Mouse (Mus musculus): Measurements from ENCODE around the gene Dnah6. TPM values are rescaled to one million over a fixed set of nuclear protein-coding genes. Genes with fewer than 3 reads are reported as not detected.

Dnah6 gene
- 0.32 and 0.34 TPM in 2 replicates for polyA plus RNA-seq (2015; fragmentation: Nextera tagmentation; extraction: Ambion mirVana)

- H3K9ac ChIP-seq, result peak within 1 kb of the TSS; percentile 43
- no peaks in the 10 kb centered on the region for H3K36me3 ChIP-seq
- H3K4me2 ChIP-seq, result peak within 1 kb of the TSS; percentile 77
- peaks cover 9% of the 10 kb centered on the region for H3K4me1 ChIP-seq (replicated peaks)
- no peaks in the 10 kb centered on the region for H3K9me3 ChIP-seq
- H3K27ac ChIP-seq (replicated peaks), result peak within 1 kb of the TSS; percentile 72
- H3K4me3 ChIP-seq, result peak within 1 kb of the TSS; percentile 42
- peak; percentile 100 for ATAC-seq (ENCODE audit: low FRiP score, low read depth)
- WGBS, result 31% methylated on average over 25 of the region's 25 CpGs
- H3K27me3 ChIP-seq, result no peaks in the 10 kb centered on the region
These were observed at the start of gene Dnah6 for GRCm38 (mm10) chr6:73221189-73221957. Gene Dnah6 (minus strand): TSS chr6:73221651.

- H3K36me3 ChIP-seq, result peaks cover 74% of the 10 kb centered on the region
- H3K4me1 ChIP-seq (replicated peaks), result no peaks in the 10 kb centered on the region
- no peak overlapping the region for H3K4me2 ChIP-seq
- ATAC-seq (ENCODE audit: low FRiP score, low read depth), result no peak
- H3K9me3 ChIP-seq, result no peaks in the 10 kb centered on the region
- no peak overlapping the region for H3K27ac ChIP-seq (replicated peaks)
- no peaks in the 10 kb centered on the region for H3K27me3 ChIP-seq
- H3K9ac ChIP-seq, result no peak overlapping the region
- WGBS, result 98% methylated on average over 3 of the region's 3 CpGs
- H3K4me3 ChIP-seq, result no peak overlapping the region
These were observed 47.9 kb upstream of the Dnah6 start for GRCm38 (mm10) chr6:73269374-73269773.

GRCm38 (mm10) chr6:73267738-73268311 lies 46.4 kb upstream of the Dnah6 start:
- H3K27me3 ChIP-seq, result no peaks in the 10 kb centered on the region
- 92% methylated on average over 8 of the region's 8 CpGs for WGBS
- no peak overlapping the region for H3K4me3 ChIP-seq
- no peak for ATAC-seq (ENCODE audit: low FRiP score, low read depth)
- no peak overlapping the region for H3K27ac ChIP-seq (replicated peaks)
- H3K36me3 ChIP-seq, result peaks cover 71% of the 10 kb centered on the region
- no peaks in the 10 kb centered on the region for H3K4me1 ChIP-seq (replicated peaks)
- H3K4me2 ChIP-seq, result no peak overlapping the region
- no peaks in the 10 kb centered on the region for H3K9me3 ChIP-seq
- H3K9ac ChIP-seq, result no peak overlapping the region

- 34% methylated on average over 2 of the region's 2 CpGs for WGBS
- Histone ChIP-seq H3K27me3 (no peaks in the 10 kb centered on the region), H3K27ac (replicated peaks) (no peak overlapping the region), H3K9ac (no peak overlapping the region), H3K36me3 (peaks cover 58% of the 10 kb centered on the region), H3K4me1 (replicated peaks) (no peaks in the 10 kb centered on the region), H3K4me2 (no peak overlapping the region), H3K9me3 (no peaks in the 10 kb centered on the region), H3K4me3 (no peak overlapping the region)
- no peak for ATAC-seq (ENCODE audit: low FRiP score, low read depth)
These were observed 43.4 kb upstream of the Dnah6 start for GRCm38 (mm10) chr6:73264801-73265200.

- Histone ChIP-seq H3K27me3 (no peaks in the 10 kb centered on the region), H3K4me2 (no peak overlapping the region), H3K9ac (no peak overlapping the region), H3K36me3 (peaks cover 37% of the 10 kb centered on the region), H3K4me1 (replicated peaks) (no peaks in the 10 kb centered on the region), H3K9me3 (no peaks in the 10 kb centered on the region), H3K4me3 (no peak overlapping the region), H3K27ac (replicated peaks) (no peak overlapping the region)
- no peak for ATAC-seq (ENCODE audit: low FRiP score, low read depth)
- WGBS, result 95% methylated on average over 6 of the region's 6 CpGs
These were observed 38.7 kb upstream of the Dnah6 start for GRCm38 (mm10) chr6:73260110-73260509.

GRCm38 (mm10) chr6:73257068-73257467 lies 35.6 kb upstream of the Dnah6 start:
- Histone ChIP-seq H3K4me1 (replicated peaks) (peaks cover 8% of the 10 kb centered on the region), H3K27me3 (no peaks in the 10 kb centered on the region), H3K4me2 (no peak overlapping the region), H3K36me3 (peaks cover 23% of the 10 kb centered on the region), H3K9me3 (no peaks in the 10 kb centered on the region), H3K4me3 (no peak overlapping the region), H3K9ac (no peak overlapping the region), H3K27ac (replicated peaks) (no peak overlapping the region)
- no peak for ATAC-seq (ENCODE audit: low FRiP score, low read depth)
- WGBS, result 93% methylated on average over 7 of the region's 7 CpGs

DNA sequence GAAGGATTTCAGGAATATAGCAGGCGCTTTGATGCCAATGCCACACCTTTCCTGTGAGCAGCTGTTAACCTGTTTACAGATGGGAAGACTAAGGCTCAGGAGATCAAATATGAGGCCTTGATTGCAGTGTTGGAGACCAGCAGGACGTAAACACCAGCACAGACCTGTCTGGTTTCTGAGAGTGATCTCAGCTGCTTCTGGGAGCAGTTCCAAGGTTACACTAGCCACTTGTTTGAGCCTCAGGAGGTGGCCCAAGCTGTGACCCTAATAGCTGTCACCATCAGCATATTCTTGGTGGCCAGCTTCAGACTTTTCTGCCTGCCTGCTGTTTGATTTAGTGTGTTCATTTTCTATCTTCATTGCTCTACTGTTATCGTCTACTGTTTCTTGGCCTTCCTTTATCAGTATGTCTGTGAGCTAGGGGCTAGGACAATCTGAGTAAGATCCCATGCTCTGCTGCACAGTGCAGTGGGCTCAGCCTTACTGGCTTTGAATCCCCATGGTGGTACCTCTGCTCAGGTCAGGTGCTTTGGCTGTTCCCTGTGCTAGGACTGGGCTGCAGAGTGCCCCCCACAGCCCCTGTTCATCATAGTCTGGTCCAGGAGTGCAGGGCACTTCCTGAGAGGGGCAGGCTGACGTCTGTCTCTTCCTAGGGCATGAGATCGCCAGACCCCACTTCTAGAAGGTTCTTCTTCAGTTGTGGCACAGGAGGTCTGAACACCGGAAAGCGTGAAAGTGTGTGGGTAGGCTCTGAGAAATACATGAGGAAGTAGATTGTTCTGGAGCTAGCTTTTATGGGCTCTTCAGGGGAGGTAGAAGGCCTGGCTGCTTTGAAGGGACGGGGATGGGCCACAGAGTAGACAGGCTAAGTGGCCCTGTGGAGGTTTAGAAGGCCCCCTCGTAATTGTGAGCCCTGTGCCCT lies 33.1 kb upstream of the Dnah6 start:
- Histone ChIP-seq H3K4me1 (replicated peaks) (peaks cover 19% of the 10 kb centered on the region), H3K4me2 (no peak overlapping the region), H3K9me3 (no peaks in the 10 kb centered on the region), H3K27ac (replicated peaks) (no peak overlapping the region), H3K27me3 (no peaks in the 10 kb centered on the region), H3K9ac (no peak overlapping the region), H3K4me3 (no peak overlapping the region), H3K36me3 (peaks cover 11% of the 10 kb centered on the region; the same call in 1 of the 2 replicates)
- no peak for ATAC-seq (ENCODE audit: low FRiP score, low read depth)
- WGBS, result 84% methylated on average over 9 of the region's 9 CpGs

DNA sequence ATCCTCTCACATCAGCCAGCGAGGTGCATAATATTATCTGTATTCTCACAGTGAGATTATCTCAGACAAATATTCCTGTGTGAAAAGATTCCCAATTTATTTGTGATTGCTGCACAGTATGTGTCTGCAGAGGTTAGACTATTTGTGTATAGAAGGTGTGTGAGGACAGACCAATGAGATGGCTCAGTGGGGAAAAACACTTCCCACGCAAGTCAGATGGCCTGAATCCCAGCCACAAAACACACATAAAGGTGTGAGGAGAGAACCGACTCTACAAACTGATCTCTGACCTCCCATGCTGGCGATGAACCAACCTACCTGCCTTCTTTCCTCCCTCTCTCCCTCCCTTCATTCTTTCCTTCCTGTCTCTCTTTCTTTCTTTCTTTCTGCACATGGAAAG lies 32.1 kb upstream of the Dnah6 start:
- Histone ChIP-seq H3K36me3 (0 out of 2 replicates have a peak, but pooled peaks cover under 1% of the 10 kb centered on the region), H3K27me3 (no peaks in the 10 kb centered on the region), H3K4me3 (no peak overlapping the region), H3K27ac (replicated peaks) (no peak overlapping the region), H3K4me2 (no peak overlapping the region), H3K9ac (no peak overlapping the region), H3K9me3 (no peaks in the 10 kb centered on the region), H3K4me1 (replicated peaks) (peaks cover 23% of the 10 kb centered on the region)
- no peak for ATAC-seq (ENCODE audit: low FRiP score, low read depth)
- WGBS, result 87% methylated on average over 4 of the region's 4 CpGs

- Histone ChIP-seq H3K27ac (replicated peaks) (no peak overlapping the region), H3K9me3 (no peaks in the 10 kb centered on the region), H3K4me1 (replicated peaks) (peaks cover 23% of the 10 kb centered on the region), H3K9ac (no peak overlapping the region), H3K4me2 (no peak overlapping the region), H3K36me3 (no peaks in the 10 kb centered on the region), H3K4me3 (no peak overlapping the region), H3K27me3 (no peaks in the 10 kb centered on the region)
- ATAC-seq (ENCODE audit: low FRiP score, low read depth), result no peak
- WGBS, result 93% methylated on average over 2 of the region's 2 CpGs
These were observed 31.6 kb upstream of the Dnah6 start for GRCm38 (mm10) chr6:73253006-73253405.

DNA sequence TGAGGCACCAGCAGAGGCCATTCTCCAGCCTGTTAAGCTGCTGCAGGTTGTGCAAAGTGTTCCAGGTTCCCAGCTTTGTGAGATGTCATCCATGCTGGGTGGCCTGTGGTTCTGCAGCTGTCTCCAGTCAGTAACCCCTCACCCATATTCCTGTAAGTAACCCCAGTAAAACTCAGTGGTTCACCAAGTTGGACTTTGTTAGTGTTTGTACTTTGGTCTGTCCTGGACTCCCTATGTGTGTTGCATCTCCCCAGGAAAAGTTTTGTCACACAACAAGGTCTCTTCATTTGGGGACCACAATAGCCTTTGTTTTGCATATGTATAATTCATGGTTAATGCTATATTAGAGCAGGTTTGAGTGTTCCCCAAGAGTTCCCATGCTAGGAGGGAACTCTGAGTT lies 30.9 kb upstream of the Dnah6 start:
- Histone ChIP-seq H3K9ac (no peak overlapping the region), H3K4me1 (replicated peaks) (peaks cover 27% of the 10 kb centered on the region), H3K27me3 (no peaks in the 10 kb centered on the region), H3K4me2 (no peak overlapping the region), H3K9me3 (no peaks in the 10 kb centered on the region), H3K4me3 (no peak overlapping the region), H3K27ac (replicated peaks) (no peak overlapping the region), H3K36me3 (no peaks in the 10 kb centered on the region)
- no peak for ATAC-seq (ENCODE audit: low FRiP score, low read depth)

- Histone ChIP-seq H3K4me3 (no peak overlapping the region), H3K36me3 (no peaks in the 10 kb centered on the region), H3K4me1 (replicated peaks) (peaks cover 27% of the 10 kb centered on the region), H3K9ac (no peak overlapping the region), H3K4me2 (no peak overlapping the region), H3K27ac (replicated peaks) (no peak overlapping the region), H3K9me3 (no peaks in the 10 kb centered on the region), H3K27me3 (no peaks in the 10 kb centered on the region)
- whole genome bisulfite sequencing, result 93% methylated on average over 11 of the region's 11 CpGs
- ATAC-seq (ENCODE audit: low FRiP score, low read depth), result no peak
These were observed 29.9 kb upstream of the Dnah6 start for GRCm38 (mm10) chr6:73251336-73251735.

DNA sequence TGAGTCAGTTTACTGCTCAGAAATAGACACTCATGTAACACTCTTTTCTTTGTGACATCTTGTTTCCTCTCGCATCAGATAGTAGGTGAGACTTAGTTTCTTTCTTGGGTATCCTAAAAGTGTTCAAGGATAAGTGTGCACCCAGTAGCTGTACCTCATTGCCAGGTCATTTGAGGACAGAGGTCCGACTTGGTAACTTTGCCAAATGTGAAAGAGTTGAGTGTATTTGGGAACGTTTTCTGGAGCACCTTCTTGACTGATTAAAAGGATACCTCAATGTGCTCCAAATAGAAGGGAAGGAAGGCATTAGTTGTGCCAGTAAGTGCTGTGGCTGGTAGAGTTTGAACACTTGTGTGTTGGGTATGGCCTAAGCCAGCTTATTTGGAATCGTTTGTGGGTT lies 28.4 kb upstream of the Dnah6 start:
- 91% methylated on average over 4 of the region's 4 CpGs for WGBS
- H3K4me3 ChIP-seq, result no peak overlapping the region

More for the DNA sequence above, 28.4 kb upstream of the Dnah6 start:
- no peak overlapping the region for H3K27ac ChIP-seq (replicated peaks)
- no peaks in the 10 kb centered on the region for H3K36me3 ChIP-seq
- ATAC-seq (ENCODE audit: low FRiP score, low read depth), result no peak
- peak overlapping the region; percentile 67 for H3K4me2 ChIP-seq
- no peaks in the 10 kb centered on the region for H3K9me3 ChIP-seq
- peaks cover 25% of the 10 kb centered on the region for H3K4me1 ChIP-seq (replicated peaks)
- no peaks in the 10 kb centered on the region for H3K27me3 ChIP-seq
- H3K9ac ChIP-seq, result no peak overlapping the region
